Mouse (Mus musculus) limb, embryonic 14.5 days (tissue): ENCODE results near the gene Pbx2. TPM values are rescaled to one million over a fixed set of nuclear protein-coding genes. Genes with fewer than 3 reads are reported as not detected.

Experiments
- ATAC-seq: fragments of 200-750 bp; cut with Nextera tagmentation; 2 replicates; pipeline ENCODE4 v1.8.0; 2017; ENCODE audit warnings: low read depth, moderate number of reproducible peaks, moderate TSS enrichment; ENCODE audit not compliant: low FRiP score
- DNase-seq: peaks from one replicate; pipeline ENCODE4 v3.0.0-alpha.2; 2015; ENCODE audit warnings: low spot score
- H3K27ac ChIP-seq: fragments of 300-500 bp; sonication (generic); replicated peaks from 2 replicates; pipeline ENCODE4 v1.5.1; 2014; ENCODE audit warnings: low read depth, mild to moderate bottlenecking, low read length, moderate library complexity, mixed read lengths
- H3K27me3 ChIP-seq: fragments of 300-500 bp; sonication (generic); 2 replicates; pipeline ENCODE4 v1.6.1; 2014; ENCODE audit warnings: low read length, mixed read lengths; ENCODE audit not compliant: control insufficient read depth, insufficient read depth
- H3K36me3 ChIP-seq: fragments of 300-500 bp; sonication (generic); 2 replicates; pipeline ENCODE4 v1.6.1; 2014; ENCODE audit warnings: mild to moderate bottlenecking, low read length, moderate library complexity, mixed read lengths; ENCODE audit not compliant: control insufficient read depth, insufficient read depth
- H3K4me1 ChIP-seq: fragments of 300-500 bp; sonication (generic); 2 replicates; pipeline ENCODE4 v1.6.1; 2014; ENCODE audit warnings: antibody characterized with exemption, low read length, mixed read lengths; ENCODE audit not compliant: control insufficient read depth, insufficient read depth
- H3K4me2 ChIP-seq: fragments of 300-500 bp; sonication (generic); replicated peaks from 2 replicates; pipeline ENCODE4 v1.6.1; 2014; ENCODE audit warnings: low read depth, mild to moderate bottlenecking, low read length, moderate library complexity; ENCODE audit not compliant: severe bottlenecking
- H3K4me3 ChIP-seq: fragments of 300-500 bp; sonication (generic); replicated peaks from 2 replicates; pipeline ENCODE4 v1.5.1; 2014; ENCODE audit warnings: low read length
- H3K9ac ChIP-seq: fragments of 300-500 bp; sonication (generic); 2 replicates; pipeline ENCODE4 v1.6.1; 2014; ENCODE audit warnings: mild to moderate bottlenecking, low read depth, low read length, moderate library complexity; ENCODE audit not compliant: severe bottlenecking
- H3K9me3 ChIP-seq: fragments of 300-500 bp; sonication (generic); 2 replicates; pipeline ENCODE4 v1.6.1; 2016; ENCODE audit warnings: low read length; ENCODE audit not compliant: control insufficient read depth
- POLR2A ChIP-seq: fragments of 200-500 bp; IDR thresholded peaks from 2 replicates; pipeline ENCODE4 v1.8.0; 2012; ENCODE audit warnings: inconsistent platforms, mild to moderate bottlenecking, moderate library complexity, borderline replicate concordance; ENCODE audit not compliant: insufficient read depth, insufficient read length; ENCODE audit errors: extremely low read depth
- WGBS: fragments of 180-500 bp; shearing (Covaris S2); extraction: QIAGEN DNeasy Blood & Tissue Kit; methylation state at CpG from one replicate; pipeline ENCODE4 v1.1.7; 2014; 5-methylcytosine and 5-hydroxymethylcytosine counted together
- polyA plus RNA-seq, 2 experiments: library from polyadenylated mRNA; depleted of rRNA in 1 of 2; stranded (reverse) in 1 of 2; unstranded in 1 of 2; fragments of >200 nt; fragmentation: Nextera tagmentation in 1 of 2; extraction: Ambion mirVana in 1 of 2; gene quantifications; 2 replicates each; pipeline versions ENCODE4 v1.2.1 to v1.2.3; 2012 to 2014

Gene Pbx2
- polyA plus RNA-seq, 2 experiments: 13.5 to 141 TPM

- peak within 1 kb of the TSS; percentile 71 for H3K27ac ChIP-seq
- H3K9me3 ChIP-seq: no peaks in the 10 kb centered on the region
- DNase-seq (peak; percentile 100), ATAC-seq (peak; percentile 95)
- no peak for TF ChIP-seq POLR2A
- H3K27me3 ChIP-seq: no peaks in the 10 kb centered on the region
- H3K4me1 ChIP-seq: peaks cover 24% of the 10 kb centered on the region
- H3K4me3 ChIP-seq: peak within 1 kb of the TSS; percentile 95
- WGBS: under 1% methylated on average over 29 of the region's 30 CpGs
- peak within 1 kb of the TSS; percentile 92 for H3K4me2 ChIP-seq
- H3K36me3 ChIP-seq: peaks cover 27% of the 10 kb centered on the region
- peak within 1 kb of the TSS; percentile 55 for H3K9ac ChIP-seq
Measured at GRCm38 (mm10) chr17:34603375-34604060, 12.5 kb downstream of the Pbx2 start, which contains the start of gene Rnf5. Gene Rnf5 (minus strand): TSS chr17:34603690.

GRCm38 (mm10) chr17:34604061-34604508 lies 13.0 kb downstream of the Pbx2 start, which contains the start of gene Agpat1:
Gene Agpat1 (plus strand): TSS chr17:34604262.
- peak; percentile 89 for ATAC-seq
- no peaks in the 10 kb centered on the region for H3K9me3 ChIP-seq
- peak within 1 kb of the TSS; percentile 88 for H3K9ac ChIP-seq

GRCm38 (mm10) chr17:34604511-34605237 lies 13.6 kb downstream of the Pbx2 start:
- no peaks in the 10 kb centered on the region for H3K9me3 ChIP-seq
- peak overlapping the region; percentile 92 for H3K4me2 ChIP-seq
- peak overlapping the region; percentile 71 for H3K27ac ChIP-seq
- ATAC-seq: no peak; the same call in 1 of the 2 replicates
- H3K36me3 ChIP-seq: peaks cover 30% of the 10 kb centered on the region
- no peak for TF ChIP-seq POLR2A
- H3K4me3 ChIP-seq: peak overlapping the region; percentile 95
- no peaks in the 10 kb centered on the region for H3K27me3 ChIP-seq
- H3K9ac ChIP-seq: peak overlapping the region; percentile 88
- WGBS: 12% methylated on average over 24 of the region's 24 CpGs
- H3K4me1 ChIP-seq: peaks cover 26% of the 10 kb centered on the region
- no peak for DNase-seq

More at GRCm38 (mm10) chr17:34604061-34604508, 13.0 kb downstream of the Pbx2 start, which contains the start of gene Agpat1:
- WGBS: 0% methylated on average over 35 of the region's 35 CpGs
- no peaks in the 10 kb centered on the region for H3K27me3 ChIP-seq
- H3K36me3 ChIP-seq: peaks cover 30% of the 10 kb centered on the region
- DNase-seq: peak; percentile 100
- no peak for TF ChIP-seq POLR2A
- peak within 1 kb of the TSS; percentile 95 for H3K4me3 ChIP-seq
- peak within 1 kb of the TSS; percentile 71 for H3K27ac ChIP-seq
- peak within 1 kb of the TSS; percentile 92 for H3K4me2 ChIP-seq
- peaks cover 26% of the 10 kb centered on the region for H3K4me1 ChIP-seq

- Histone ChIP-seq H3K27ac (peak overlapping the region; percentile 44), H3K4me3 (peak overlapping the region; percentile 95), H3K9ac (peak overlapping the region; percentile 88), H3K27me3 (no peaks in the 10 kb centered on the region), H3K4me2 (peak overlapping the region; percentile 92), H3K4me1 (peaks cover 26% of the 10 kb centered on the region), H3K36me3 (peaks cover 26% of the 10 kb centered on the region), H3K9me3 (no peaks in the 10 kb centered on the region)
- WGBS: 0% methylated on average over 23 of the region's 30 CpGs
- ATAC-seq (peak; percentile 50), DNase-seq (peak; percentile 96)
- 0 out of 2 replicates have a peak, but pooled peaks have one; percentile 73 for TF ChIP-seq POLR2A
Measured at GRCm38 (mm10) chr17:34605609-34606008, 14.5 kb downstream of the Pbx2 start.
